Mouse (Mus musculus): ENCODE measurements around the gene Fbxo46.

GRCm38 (mm10) chr7:19154796-19155195 is 35.1 kb downstream of the Fbxo46 start:
- TF ChIP-seq CTCF (IDR thresholded peaks at IDR 0.05; ENCODE audit: low read depth), result no peak
- TF ChIP-seq EP300 (IDR thresholded peaks at IDR 0.05; ENCODE audit: low read depth), result no peak
